Mouse (Mus musculus) G1E (cell line): ENCODE measurements around the gene Ldhd. TPM values are rescaled to one million over a fixed set of nuclear protein-coding genes. Genes with fewer than 3 reads are reported as not detected.
A peak's percentile ranks its signal among the peaks of the same experiment; 100 is the strongest.

Experiments used
- ATAC-seq: 2 replicates; pipeline ENCODE4 v1.8.0; 2016; ENCODE audit warnings: mild to moderate bottlenecking; ENCODE audit not compliant: insufficient number of reproducible peaks, poor library complexity, low FRiP score, severe bottlenecking; ENCODE audit errors: extremely low read depth
- DNase-seq: peaks from one replicate; pipeline ENCODE4 v3.0.0; 2012; ENCODE audit warnings: low spot score
- H3K27me3 ChIP-seq: 2 replicates; pipeline ENCODE4 v1.6.1; 2012; ENCODE audit warnings: mild to moderate bottlenecking, low read length, inconsistent platforms; ENCODE audit not compliant: insufficient read depth
- H3K36me3 ChIP-seq: replicated peaks from 2 replicates; pipeline ENCODE3; 2012; ENCODE audit warnings: mild to moderate bottlenecking, inconsistent platforms
- H3K4me1 ChIP-seq: 2 replicates; pipeline ENCODE4 v1.6.1; 2012; ENCODE audit warnings: low read depth, low read length, inconsistent platforms, mixed read lengths; ENCODE audit not compliant: insufficient read depth
- H3K4me3 ChIP-seq: 2 replicates; pipeline ENCODE4 v1.5.1; 2012; ENCODE audit warnings: low read depth, mild to moderate bottlenecking, inconsistent platforms, low read length, moderate library complexity, mixed read lengths
- H3K9me3 ChIP-seq: replicated peaks from 2 replicates; pipeline ENCODE4 v1.6.1; 2012; ENCODE audit warnings: inconsistent platforms
- CTCF ChIP-seq: IDR thresholded peaks from 2 replicates; pipeline ENCODE4 v1.5.1; 2012; ENCODE audit warnings: low read depth, low read length, inconsistent platforms, mixed read lengths
- GATA1 ChIP-seq: IDR thresholded peaks from 2 replicates; pipeline ENCODE4 v1.6.1; 2012; ENCODE audit warnings: borderline replicate concordance, low read length, inconsistent platforms, mixed read lengths
- GATA2 ChIP-seq: IDR thresholded peaks from 2 replicates; pipeline ENCODE4 v1.6.1; 2012; ENCODE audit warnings: low read depth, low read length, inconsistent platforms, borderline replicate concordance
- POLR2AphosphoS5 ChIP-seq: IDR thresholded peaks from 2 replicates; pipeline ENCODE4 v1.6.1; 2012; ENCODE audit warnings: low read depth, low read length, inconsistent platforms; ENCODE audit not compliant: insufficient replicate concordance
- TAL1 ChIP-seq: conservative IDR thresholded peaks from 2 replicates; pipeline ENCODE4 v1.6.1; 2012; ENCODE audit warnings: low read depth, low read length, inconsistent platforms, mixed read lengths
- polyA plus RNA-seq: library from polyadenylated mRNA; stranded (reverse); fragments of >175 nt; gene quantifications from 2 replicates; pipeline ENCODE4 v1.2.3, GENCODE M21; 2012
- total RNA-seq, 2 experiments: library from RNA; stranded (forward) in 1 of 2; stranded (reverse) in 1 of 2; fragments of 200-1000 nt in 1 of 2; fragments of >200 nt in 1 of 2; fragmentation: Nextera tagmentation in 1 of 2; gene quantifications; 2 replicates each; pipeline ENCODE4 v1.2.3; 2014 to 2017

Ldhd gene
- total and polyA plus RNA-seq, 3 experiments, result 0.16 TPM; not detected in 2

DNA sequence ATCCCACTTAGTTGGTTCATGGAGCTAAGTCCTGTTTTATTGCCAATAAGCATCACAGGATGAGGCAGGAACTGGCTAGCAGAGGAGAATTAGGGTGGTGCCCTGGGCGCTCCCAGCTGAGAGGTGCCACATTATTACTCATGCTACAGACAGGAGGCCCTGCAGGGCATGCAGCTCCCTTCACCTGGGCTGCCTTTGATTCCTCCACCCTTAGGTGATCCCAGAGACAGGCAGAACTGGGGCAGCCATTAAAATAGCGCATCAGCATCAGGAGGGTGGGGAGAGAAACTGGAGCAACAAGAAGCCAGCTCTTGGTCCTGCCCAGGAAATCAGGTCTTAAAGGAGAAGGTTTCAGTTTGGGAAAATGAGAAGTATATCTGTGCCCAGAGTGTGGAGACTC lies 25.2 kb downstream of the Ldhd start:
- H3K36me3 ChIP-seq, result peaks cover 69% of the 10 kb centered on the region
- peaks cover 21% of the 10 kb centered on the region for H3K4me1 ChIP-seq
- no peak for TF ChIP-seq GATA1
- no peak for TF ChIP-seq GATA2
- no peak for TF ChIP-seq CTCF
- no peak for TF ChIP-seq TAL1
- no peak for TF ChIP-seq POLR2AphosphoS5
- ATAC-seq (no peak), DNase-seq (no peak)
- H3K27me3 ChIP-seq, result no peaks in the 10 kb centered on the region
- H3K4me3 ChIP-seq, result no peak overlapping the region
- no peaks in the 10 kb centered on the region for H3K9me3 ChIP-seq

DNA sequence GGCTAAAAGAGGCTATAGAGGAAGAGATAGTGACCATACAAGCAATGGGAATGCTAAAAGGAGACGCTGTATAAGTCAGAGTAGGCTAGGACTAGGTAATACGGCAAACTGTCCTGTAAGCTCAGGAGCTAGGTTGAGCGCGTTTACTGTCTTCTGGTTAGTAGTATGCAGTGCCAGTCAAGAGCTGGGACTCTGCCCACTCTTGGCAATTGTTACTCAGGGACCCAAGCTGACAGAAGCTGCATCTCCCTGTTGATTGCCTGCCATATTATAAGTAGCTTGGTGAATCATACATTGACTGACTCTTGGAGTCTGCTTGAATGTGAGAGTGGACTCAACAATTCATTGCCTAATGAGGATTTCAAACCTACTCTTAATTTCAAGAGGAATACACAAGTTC lies 28.1 kb downstream of the Ldhd start:
- Histone ChIP-seq H3K36me3 (peaks cover 55% of the 10 kb centered on the region), H3K27me3 (no peaks in the 10 kb centered on the region), H3K4me1 (peaks cover 38% of the 10 kb centered on the region), H3K9me3 (no peaks in the 10 kb centered on the region), H3K4me3 (no peak overlapping the region)
- ATAC-seq (no peak), DNase-seq (no peak)
- TF ChIP-seq GATA1 (no peak), TAL1 (no peak), POLR2AphosphoS5 (no peak), CTCF (no peak)

DNA sequence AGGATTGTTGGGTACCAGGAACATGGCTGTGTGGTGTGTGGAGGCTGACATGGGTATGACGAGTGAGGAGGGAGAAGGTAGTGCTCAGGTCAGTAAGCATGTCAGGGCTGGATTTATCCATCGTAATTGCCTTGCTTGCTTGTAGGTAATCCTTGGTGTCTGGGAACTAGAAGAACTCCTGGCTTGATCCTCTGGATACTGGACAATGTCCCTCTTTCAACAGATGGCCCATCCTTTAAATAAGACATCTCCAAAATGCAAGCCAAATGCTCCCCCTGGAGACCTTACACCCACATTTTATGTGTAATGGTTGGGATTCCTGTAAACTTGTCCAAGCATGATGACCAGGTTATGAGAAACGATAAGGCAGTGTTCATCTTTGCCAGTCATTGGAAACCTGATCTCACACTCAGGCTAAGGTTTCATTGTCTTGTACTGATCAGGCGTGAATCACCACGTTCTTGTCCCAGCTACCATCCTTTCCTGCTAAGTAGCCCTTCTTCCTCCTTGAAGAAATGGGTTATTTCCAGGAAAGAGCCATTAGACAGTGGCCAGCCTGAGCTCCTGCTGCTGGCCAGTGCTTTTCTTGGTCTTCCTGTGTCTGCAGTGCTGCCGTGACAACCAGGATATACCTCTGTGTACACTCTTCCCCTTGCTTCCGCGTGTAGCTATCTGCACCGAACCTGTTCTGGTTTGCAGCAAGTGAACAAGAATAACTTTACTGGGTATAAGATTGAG lies 30.3 kb downstream of the Ldhd start:
- ATAC-seq (no peak), DNase-seq (no peak)
- Histone ChIP-seq H3K9me3 (no peaks in the 10 kb centered on the region), H3K4me3 (no peak overlapping the region), H3K36me3 (peaks cover 38% of the 10 kb centered on the region), H3K27me3 (no peaks in the 10 kb centered on the region), H3K4me1 (peaks cover 56% of the 10 kb centered on the region)
- no peak for TF ChIP-seq CTCF

DNA sequence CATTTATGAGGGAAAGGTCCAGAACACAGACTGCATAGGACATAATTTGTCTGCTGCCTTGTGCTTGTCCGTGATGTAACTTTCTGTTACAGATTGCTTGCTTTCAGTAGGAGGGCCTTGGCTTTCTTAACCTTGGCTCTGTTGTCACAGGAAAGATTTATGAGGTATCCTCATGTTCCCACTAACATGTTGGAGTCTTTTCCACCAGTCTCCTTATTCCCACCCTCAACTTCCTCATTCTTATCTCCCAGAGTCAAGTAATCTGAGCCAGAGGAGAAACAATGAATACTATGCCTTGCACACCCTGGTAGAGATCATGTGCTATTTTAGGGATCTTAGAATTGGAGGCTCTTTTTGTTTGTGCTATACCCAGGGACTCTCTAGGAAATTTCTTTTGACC lies 32.9 kb downstream of the Ldhd start:
- TF ChIP-seq POLR2AphosphoS5 (no peak), GATA1 (no peak), GATA2 (no peak), CTCF (no peak), TAL1 (no peak)
- Histone ChIP-seq H3K4me1 (peaks cover 77% of the 10 kb centered on the region), H3K36me3 (peaks cover 36% of the 10 kb centered on the region), H3K9me3 (no peaks in the 10 kb centered on the region), H3K27me3 (no peaks in the 10 kb centered on the region), H3K4me3 (no peak overlapping the region)
- ATAC-seq, result no peak
- no peak for DNase-seq

DNA sequence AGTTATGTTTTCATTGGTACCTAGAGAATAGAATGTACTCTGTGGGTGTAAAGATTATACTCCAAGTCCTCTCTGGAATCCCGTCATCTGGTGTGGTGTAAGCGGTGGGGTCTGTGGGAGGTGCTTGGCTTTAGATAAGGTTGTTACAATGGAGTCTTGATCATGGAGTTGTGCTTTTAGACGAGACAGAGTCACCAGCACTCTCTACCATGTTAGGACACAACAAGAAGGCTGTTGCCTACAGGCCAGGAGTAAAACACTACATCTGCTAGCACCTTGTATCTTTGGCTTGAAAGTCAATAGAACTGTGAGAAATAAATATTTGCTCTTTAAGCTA lies 33.7 kb downstream of the Ldhd start:
- ATAC-seq (no peak), DNase-seq (no peak)
- Histone ChIP-seq H3K9me3 (no peaks in the 10 kb centered on the region), H3K4me1 (peaks cover 78% of the 10 kb centered on the region), H3K4me3 (no peak overlapping the region; the same call in 1 of the 2 replicates), H3K36me3 (peaks cover 38% of the 10 kb centered on the region), H3K27me3 (no peaks in the 10 kb centered on the region)
- TF ChIP-seq POLR2AphosphoS5, result no peak
- no peak for TF ChIP-seq GATA2
- TF ChIP-seq CTCF, result no peak
- no peak for TF ChIP-seq TAL1
- no peak for TF ChIP-seq GATA1

DNA sequence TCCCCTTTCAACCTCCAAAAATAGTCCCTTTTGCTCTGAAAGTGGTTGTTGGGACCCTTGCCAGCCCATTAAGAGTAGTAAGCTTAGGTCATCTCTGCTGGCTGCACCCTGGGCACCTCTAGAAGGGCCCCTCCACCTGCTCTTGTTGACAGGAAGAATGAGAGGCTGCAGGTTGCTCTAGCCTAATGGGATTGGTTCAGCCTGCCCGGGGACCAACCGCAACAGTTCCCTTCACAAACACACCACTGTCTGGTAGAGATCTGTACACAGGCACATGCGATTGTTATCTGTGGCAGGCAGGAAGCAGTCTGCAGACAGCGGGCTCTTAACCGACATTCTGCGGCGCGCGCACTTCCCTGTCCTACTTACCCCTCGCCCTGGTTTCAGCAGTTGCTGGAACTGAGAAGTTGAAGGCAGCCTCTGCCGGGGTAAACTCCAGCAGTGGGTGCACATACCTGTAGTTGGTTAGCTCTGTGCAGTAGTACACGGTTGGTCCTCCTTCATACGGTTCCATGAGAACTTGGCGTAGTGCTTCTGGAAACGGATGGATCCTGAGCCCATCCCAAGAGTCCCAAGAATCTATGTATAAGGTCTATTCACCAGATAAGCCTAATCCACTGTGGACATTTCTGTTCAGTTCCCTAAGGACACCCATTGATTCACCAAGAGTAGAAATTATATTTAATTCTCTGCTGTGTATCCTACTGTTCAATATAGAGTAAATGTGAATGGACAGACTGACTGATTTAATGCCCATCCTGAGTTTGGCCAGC lies 34.3 kb downstream of the Ldhd start:
- Histone ChIP-seq H3K4me1 (peaks cover 80% of the 10 kb centered on the region), H3K4me3 (peak overlapping the region; percentile 58; the same call in 1 of the 2 replicates), H3K9me3 (no peaks in the 10 kb centered on the region), H3K36me3 (peaks cover 39% of the 10 kb centered on the region), H3K27me3 (no peaks in the 10 kb centered on the region)
- peak; percentile 92 for ATAC-seq
- TF ChIP-seq TAL1, result peak; percentile 59
- no peak for TF ChIP-seq CTCF
- TF ChIP-seq GATA2, result peak; percentile 92; the same call in 1 of the 2 replicates
- TF ChIP-seq GATA1, result no peak
- DNase-seq, result peak; percentile 79
